Mouse (Mus musculus): ENCODE data around the gene Podxl.

GRCm38 (mm10) chr6:31597136-31597460 is 33.3 kb upstream of the Podxl start:
- TF ChIP-seq CTCF (IDR thresholded peaks at IDR 0.05; ENCODE audit: control insufficient read depth, insufficient read depth, insufficient read length) (no peak), MYOG (IDR thresholded peaks at IDR 0.05; ENCODE audit: control insufficient read depth, extremely low read depth, insufficient read length) (no peak), MAX (IDR thresholded peaks at IDR 0.05) (no peak), MYOD1 (IDR thresholded peaks at IDR 0.05; ENCODE audit: control insufficient read depth, insufficient read length, low read depth) (no peak), FOSL1 (IDR thresholded peaks at IDR 0.05; ENCODE audit: insufficient read depth, low read length, poor library complexity, severe bottlenecking) (no peak), USF1 (IDR thresholded peaks at IDR 0.05; ENCODE audit: low read depth) (no peak)
